Mouse (Mus musculus) adrenal gland, postnatal 10 days (tissue): ENCODE results near the gene Adk. TPM values are rescaled to one million over a fixed set of nuclear protein-coding genes. Genes with fewer than 3 reads are reported as not detected.

ENCODE experiments used
- DNase-seq: peaks from one replicate; pipeline ENCODE4 v3.0.0; 2021; ENCODE audit warnings: mixed read lengths
- total RNA-seq, 2 experiments: library from RNA; stranded (reverse); gene quantifications; 2 replicates each; pipeline ENCODE4 v1.2.3; 2021

The Adk gene
- total RNA-seq, 2 experiments from 2014 or later: 120 to 147 TPM

DNA sequence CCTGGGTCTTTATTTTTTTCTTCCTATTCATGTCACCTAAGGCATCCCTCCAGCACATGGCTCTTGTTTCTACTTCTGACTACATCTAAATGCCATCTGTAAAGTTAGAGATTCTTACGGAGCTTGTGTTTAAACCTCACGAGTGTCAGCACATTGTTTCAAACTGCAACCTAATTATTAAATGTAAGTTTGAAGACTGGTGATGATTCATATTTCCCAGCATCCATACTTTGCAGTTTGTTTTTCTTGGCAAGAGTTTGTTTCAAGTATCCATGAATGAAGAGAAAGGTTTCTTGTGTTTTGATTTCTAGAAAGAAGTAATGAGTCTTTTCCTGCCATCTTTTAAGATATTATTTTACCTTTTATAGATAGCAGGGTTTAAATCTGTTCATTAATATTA, 299.3 kb downstream of the Adk start:
- no peak for DNase-seq

DNA sequence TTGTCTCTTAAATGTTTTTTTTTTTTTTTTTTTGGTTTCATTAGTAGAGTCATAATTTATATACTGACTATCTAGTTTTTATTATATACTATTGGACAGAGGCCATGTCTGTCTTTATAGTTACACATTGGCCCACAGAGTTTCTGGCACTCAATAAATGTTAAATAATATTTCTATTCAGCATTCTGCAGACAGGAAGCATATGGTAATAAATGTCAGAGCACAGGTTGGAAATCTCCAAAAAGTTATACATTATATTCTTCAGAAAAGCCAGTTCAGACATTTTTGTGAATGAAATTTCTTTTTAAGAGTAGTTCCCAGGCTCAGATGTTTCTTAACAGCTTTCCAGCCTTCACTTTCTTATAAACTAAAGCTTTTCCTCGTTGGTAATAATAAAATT, 303.9 kb downstream of the Adk start:
- DNase-seq: no peak

DNA sequence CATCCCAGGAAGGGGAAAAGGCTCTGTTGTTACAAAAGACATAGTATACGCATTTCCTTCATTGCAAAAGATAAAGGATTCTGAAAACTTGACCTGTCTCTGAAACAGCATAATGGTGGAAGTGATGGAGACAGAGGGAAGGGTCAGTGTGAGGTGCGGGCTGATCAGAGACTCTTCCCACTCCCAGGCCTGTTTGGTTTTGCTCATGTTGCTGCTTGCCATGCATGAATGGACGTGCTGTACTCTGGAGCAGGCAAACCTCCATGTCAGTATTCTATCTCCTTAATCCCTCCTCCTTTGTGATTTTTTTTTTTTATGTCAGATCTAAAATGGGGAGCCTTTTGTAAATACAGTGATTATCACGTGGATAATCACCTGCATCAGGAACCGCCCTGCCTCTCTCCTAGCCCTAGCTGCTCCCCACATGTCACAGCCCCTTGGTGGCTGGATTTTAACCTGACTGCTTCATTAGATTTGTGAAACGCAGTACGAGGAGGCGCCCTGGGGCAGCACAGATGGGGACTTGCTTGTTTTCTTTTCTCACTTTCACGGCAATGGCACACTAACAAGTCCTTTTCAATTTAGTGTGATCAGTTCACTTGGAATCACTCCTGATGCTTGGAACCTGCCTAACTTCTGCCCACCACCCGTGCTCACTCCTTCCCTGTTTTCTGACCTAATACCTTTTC, 307.0 kb downstream of the Adk start:
- DNase-seq: no peak

DNA sequence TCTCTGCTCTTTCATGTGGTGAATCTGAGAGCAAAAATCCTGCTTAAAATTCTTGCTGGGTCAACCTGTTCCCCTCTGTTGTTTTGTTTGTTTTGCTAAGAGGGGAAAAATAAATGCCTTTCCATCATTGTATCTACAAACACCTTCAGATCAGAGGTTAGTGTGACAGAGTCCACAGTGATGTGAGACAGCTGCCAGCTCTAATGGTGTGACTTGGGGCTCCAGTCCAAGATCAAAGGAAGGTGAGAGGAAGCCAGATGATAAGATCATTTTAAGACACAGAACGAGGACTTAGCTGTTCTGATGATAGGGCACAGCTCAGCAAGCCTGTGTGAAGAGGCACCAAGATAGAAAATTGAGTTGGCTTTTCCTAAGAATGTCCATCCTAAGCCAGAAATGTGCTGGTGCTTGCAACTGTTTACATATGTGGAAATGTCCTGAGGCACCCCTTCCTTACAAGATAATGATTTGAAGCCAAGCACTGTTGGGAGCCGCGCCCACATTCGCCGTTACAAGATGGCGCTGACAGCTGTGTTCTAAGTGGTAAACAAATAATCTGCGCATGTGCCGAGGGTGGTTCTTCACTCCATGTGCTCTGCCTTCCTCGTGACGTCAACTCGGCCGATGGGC, 307.6 kb downstream of the Adk start:
- DNase-seq: no peak

DNA sequence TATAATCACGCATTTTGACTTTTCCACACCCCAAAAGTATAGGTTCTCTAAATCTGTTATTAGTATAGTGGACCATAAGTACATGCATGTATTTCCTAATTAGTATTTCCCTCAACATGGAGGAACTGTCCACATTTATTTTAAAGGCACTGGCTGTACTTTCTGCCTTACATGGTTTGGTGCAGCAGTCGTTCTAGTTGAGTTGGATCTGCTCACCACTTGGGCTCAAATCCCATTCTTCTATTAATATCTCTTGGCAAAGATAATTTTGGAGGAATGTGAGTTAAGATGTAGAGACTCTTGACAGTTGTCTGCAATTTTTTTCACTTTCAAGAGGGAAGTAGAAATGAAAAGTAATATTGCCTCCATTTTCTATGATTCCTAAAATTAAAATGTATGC, 314.7 kb downstream of the Adk start:
- no peak for DNase-seq

DNA sequence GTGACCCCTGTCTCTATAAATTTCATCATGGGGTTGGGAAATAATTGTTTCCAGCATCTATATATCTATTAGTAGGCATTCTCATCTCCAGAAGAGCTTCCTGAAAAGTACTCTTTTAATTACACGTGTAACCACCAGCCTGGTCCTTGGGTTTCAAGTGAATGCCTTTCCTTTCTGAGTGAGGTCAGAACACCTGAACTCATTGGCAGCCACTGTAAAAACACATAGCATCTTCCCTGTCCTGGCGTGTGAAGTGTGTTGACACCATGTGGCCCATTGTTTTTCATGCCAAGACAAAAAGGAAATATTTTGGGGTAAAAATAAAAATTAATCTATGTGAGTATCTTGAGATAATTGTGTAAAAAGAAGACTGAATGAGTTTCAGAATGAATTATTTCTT, 316.2 kb downstream of the Adk start:
- DNase-seq: no peak

DNA sequence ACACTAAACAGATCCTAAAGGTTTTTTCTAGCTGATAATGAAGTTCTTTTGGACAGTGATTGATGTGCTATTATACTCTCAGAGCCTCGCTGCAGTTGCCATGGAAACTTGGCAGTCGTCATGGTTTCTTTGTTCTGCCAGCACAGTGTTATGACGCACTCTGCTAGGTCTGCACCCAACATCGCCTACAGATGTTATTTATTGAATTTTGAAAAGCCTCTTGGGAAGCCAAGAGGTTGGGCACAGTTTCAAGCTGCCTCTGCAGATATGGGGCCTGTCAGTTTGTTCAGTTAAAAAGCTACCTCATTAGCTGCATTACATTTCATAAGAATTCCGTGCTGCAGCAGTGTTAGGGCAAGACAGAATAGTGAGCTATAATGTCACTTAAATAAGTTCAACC, 316.8 kb downstream of the Adk start:
- peak; percentile 89 for DNase-seq

DNA sequence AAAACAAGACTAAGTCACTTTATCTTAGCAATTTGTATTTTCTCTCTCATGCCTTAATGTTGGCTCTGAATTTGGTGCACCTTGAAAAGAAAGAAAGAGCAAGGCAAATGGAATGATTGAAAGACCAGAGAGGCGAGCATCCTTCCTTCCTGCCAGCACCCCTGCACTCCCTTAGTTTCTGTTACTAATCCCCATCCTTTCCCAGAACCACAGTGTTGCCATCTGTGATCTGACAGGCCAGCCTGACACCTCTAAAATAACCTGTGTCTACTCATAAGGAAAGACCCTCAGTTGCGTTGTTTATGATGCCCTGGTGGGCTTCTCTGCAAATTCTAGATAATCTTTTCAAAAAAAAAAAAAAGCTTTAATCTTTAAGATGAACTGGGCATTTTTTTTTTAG, 319.6 kb downstream of the Adk start:
- no peak for DNase-seq

DNA sequence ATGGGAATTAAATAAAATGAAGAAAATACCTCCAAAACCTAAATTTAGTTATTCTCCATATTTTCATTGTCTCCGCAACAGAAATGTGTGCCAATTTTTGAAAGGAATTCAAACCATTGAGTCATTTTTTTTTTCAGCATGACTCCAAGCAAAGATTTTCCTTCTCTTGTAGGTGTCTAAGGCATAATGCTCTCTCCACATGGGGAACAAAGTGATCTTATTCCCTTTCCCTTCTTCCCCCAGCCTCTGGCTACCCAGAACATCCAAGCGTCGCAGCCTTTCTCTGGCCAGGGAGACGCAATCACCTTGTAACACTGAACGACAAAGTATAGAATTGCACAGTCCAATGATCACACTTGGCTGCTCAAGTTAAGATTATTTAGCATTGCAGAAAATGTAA, 320.3 kb downstream of the Adk start:
- DNase-seq: no peak

DNA sequence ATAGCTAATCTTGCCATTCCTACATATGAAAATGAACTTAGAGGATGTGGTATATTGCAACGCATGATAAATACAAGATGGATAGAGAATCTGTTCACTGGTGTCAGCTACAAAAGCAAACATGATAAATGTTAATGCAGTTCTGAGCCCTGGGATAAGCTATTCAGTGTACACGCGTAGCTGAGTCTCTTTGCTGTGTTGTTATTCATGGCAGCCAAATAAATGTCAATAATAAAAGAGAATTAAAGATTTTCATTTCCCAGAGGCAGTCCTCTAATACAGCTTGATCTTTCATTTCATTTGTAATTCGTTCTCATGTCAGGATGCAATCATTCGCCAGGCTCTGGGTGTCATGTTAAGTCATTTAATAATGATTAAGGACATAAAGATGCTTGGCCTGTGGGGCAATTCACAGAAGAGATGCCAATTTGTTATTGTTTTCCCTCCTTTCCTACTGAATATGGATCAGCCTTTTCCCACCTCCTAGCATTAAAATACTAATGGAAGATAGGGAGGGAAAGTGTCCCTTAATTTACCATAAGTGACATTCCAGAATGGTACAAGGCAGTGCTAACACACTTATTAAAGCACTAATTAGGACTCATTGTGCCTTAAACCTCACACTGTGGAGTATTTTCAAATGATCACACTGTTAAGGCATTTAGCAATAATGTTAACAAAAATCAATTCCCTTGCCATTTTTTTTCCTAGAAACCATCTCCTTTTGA, 331.5 kb downstream of the Adk start:
- DNase-seq: no peak

DNA sequence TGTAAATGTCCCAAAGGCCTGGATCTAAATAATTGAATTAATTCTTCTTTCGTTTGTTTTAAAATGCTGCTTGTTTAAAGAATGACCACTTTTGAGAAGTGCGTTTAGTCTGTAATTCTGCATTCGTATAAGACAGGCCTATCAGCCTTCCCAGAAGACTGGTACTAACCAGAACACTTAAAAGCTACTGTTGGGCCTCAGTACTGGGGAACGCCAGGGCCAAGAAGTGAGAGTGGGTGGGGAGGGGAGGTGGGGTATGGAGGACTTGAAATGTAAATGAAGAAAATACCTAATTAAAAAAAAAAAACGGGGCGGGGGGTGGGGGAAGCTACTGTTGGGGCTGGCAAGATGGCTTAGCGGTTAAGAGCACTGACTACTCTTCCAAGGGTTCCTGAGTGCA, 347.1 kb downstream of the Adk start:
- DNase-seq: no peak

DNA sequence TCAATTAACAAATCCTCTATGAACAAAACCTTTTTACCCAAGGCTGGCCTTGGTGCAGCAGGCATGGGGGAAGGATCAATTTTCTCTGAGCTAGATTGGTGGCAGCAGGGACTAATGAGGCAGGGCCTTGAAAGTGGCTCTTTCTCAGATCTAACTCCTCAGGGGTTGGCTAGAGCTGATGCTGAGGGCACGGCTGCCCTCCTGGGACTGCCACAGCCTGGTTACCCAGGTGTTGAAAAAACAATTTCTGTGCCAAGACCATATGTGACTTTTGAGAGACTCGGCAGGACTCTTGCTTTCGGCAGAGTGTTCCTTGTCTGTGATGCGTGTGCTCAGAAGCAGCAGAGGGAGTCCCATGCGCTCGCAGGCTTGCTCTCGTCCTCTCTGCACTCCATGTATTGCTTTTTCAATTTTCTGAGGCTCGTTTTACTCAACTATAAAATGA, 349.8 kb downstream of the Adk start:
- peak; percentile 24 for DNase-seq

DNA sequence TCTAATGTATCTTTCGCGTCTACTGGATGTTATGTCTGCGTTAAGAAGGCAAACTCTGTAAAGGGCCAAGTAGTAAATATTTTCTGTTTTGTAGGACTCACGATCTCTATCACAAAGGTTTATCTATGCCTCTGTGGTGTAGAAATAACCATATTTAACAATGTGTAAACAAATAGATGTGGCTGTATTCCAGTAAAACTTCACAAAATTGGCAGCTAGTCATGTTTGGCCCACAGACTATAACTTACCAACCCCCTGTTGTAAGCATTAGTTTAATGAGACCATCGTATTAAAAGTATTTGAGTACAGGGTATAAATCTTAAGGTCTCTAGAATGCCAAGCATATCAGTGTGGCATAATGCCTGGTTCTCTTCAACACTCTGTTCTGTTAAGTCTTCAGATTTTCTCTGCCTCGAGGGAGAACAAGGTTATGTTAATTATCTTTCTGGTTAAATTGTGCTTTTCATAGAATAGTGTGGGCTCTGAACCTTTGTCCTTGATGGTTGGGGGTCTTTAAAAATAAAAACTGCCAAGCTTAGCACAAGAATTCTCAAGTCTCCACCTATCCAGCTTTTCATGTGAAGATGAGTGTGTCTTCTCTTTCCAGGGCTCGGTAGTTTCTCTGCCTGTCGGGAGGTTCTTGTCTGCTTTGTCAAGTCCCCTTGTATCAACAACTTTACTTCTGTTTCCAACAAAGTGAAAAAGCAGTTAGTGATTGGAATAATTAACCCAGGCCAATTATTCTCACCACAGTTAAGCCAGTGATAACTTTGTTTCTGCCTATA, 350.4 kb downstream of the Adk start:
- DNase-seq: no peak

DNA sequence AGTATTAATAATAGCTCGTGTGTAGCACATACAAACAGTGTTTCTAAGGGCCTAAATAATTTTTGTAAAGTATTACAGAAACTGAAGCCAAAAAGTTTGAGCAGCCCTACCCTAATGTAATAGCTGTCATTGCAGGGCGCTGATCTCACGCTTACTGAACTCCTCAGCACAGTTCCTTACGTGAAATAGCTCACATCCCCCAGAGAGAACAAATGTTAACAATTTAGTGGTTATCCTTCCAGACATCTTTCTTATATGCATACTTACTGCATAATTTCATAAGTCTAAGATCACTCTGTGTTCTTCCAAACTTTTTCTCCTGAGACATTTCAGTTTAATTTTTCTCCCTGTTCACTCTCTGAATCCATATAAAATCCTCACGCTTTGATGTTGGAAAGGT, 354.6 kb downstream of the Adk start:
- no peak for DNase-seq

DNA sequence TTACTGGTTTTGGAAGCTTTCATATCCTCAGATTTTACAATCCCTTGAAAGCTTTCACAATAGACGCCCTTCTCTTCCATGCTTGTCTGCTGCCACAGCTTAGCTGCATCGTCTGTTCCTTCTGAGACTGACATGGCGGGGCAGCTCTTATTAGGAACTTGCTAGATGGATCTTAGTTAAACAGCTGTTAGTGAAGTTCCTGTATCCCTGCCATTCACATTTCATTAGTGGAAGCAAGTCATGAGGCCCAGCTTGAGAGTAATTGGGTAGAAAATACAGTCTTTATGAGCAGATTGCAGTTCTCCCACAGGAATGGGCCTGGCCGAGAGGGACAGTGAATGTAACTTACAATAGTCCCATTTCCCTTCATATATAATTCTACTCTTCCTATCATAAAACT, 356.5 kb downstream of the Adk start:
- no peak for DNase-seq

DNA sequence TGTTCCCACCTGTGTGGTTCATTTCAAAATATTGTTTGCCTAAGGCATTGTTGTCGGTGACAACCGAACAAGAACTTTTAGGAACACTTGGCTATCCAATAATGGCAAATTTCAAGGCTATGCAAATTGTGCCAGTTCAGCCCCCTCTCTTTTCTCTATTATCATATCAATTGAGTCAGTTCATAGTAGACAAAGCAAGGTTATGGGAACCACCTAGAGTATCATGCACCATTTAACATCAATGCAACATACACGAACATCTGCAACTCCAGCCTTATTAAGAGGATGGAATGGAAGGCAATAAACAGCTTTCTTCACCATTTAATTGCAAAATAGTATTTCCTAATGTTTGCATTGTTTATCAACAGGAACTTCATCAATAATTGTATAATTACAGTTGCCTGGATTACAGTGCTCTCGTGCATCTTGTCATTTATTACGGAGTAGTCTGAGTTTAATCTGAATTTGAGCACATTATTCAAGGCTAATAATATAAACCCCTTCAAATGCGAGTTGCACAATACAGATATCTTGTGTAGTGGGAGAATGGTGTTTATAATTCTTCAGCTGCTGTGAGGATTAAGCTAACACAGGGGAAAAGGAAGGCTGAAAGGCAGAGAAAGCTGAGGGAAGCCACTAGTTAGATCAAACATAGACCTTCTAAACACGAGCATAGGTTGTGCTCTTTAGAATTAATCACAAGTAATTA, 358.5 kb downstream of the Adk start:
- DNase-seq: no peak

DNA sequence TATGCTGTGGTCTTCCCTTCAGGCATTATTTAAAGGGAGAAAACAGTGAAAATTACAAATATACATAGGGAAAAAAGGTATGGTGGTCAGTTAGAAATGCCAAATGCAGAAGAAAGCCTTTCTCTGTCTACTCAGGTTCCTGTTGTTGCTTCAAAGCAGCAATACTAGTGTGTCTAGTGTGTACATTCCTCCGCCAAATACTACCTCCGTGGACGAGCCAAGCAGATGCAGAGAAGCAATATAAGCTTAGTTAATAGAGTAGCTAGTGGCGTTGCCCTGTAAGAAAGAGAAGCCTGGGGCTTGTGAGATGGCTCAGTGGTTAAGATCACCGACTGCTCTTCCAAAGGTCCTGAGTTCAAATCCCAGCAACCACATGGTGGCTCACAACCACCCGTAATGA, 359.1 kb downstream of the Adk start:
- DNase-seq: no peak

DNA sequence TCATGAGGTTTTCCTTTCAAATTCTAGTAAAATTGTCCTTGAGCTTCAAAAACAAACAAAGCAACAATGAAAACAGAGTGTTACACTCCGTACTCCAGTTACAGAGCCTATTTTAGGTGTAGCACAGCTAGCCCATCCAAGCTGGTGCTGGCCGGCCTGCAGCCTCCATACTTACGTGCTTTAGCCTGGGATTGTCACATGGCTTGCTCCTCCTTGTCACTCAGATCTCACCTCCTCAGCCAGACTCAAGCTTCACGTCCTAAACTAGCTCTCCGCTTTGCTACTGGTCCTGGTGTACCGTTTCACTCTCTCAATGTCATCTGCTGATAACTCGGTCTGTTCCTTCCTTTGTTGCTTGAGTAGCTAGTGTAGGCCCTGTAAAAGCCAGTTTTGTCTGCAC, 366.0 kb downstream of the Adk start:
- DNase-seq: no peak

DNA sequence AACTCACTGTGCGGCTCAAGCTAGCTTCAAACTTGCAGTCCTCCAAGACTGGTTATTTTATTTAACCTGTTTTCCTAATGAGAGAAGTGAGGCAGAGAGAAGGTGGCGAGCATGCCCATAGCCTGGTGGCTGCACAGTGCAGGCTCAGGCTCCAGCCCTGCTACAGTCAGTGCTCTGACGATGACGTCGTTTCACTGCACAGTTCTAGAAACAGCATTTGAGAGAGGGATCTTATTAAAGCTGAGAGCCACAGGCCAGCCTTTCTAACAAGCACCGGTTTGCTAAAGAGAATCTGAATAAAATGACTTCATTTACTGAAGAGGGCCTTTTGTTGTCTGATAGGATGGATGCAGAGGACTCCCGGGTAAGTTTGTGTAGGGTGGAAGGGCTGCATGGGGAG, 375.0 kb downstream of the Adk start:
- DNase-seq: no peak

DNA sequence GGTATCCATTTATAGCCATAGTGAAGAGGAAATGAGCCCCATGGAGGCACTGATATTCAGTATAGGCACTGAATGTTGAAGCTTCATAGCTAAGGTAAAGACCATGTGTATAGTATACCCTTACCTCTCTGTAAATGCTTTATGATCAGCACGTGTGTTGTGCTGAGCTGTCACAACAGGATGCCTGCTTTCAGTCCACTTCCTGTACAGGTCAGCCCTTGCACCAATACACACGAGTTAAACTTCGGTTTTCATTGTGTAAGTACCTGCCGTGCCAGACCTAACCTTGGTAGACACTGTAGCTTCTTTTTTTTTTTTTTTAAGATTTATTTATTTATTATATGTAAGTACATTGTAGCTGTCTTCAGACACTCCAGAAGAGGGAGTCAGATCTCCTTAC, 381.0 kb downstream of the Adk start:
- DNase-seq: no peak

DNA sequence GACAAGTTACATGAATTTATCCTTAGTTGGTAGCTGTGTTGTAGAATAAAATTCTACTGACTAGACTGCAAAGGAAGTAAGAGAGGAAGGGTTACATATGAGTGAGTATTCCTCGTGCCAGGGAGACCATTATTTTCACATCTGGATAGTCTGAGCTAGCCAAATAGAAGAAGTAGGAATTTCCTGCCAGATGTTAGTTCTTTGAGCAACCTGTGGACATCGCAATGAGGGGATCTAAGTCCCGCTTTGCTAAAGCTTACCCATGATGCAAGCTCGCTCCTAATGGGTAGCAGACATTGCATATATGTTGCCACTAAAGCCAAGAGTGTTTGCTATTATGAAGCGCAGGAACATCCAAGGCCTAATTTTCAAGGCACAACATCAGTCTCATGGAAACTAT, 381.6 kb downstream of the Adk start:
- DNase-seq: no peak

DNA sequence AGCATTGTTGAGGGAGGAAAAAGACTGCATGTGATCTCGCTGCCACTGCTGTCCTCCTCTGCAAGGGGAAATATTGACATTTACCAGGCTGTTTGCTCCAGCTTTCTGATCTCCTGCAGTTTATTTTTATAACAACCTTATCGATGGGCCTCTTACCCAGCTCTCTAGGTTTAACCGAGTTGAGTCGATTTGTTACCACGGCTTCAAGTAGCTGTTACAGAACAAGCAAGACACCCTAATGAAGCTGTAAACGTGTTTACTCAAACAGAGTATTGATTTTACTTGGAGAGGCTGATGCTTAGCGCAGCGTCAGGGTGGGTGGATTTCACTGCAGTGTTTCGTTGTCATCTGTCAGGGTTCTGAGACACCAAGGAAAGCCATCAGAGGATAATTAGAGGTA, 382.3 kb downstream of the Adk start:
- DNase-seq: no peak
